Mouse (Mus musculus): ENCODE data around the gene Lct. TPM values are rescaled to one million over a fixed set of nuclear protein-coding genes. Genes with fewer than 3 reads are reported as not detected.

The Lct gene
- polyA plus RNA-seq, 1 experiment: not detected

GRCm38 (mm10) chr1:128235181-128235580, 92.9 kb downstream of the Lct start:
- Histone ChIP-seq H3K4me3 (ENCODE audit: insufficient read depth, low read depth, low read length) (no peak overlapping the region), H3K27ac (ENCODE audit: insufficient read depth, low read depth, low read length) (no peak overlapping the region), H3K4me1 (ENCODE audit: control insufficient read depth, insufficient read depth, low read length) (no peaks in the 10 kb centered on the region)
- 94% methylated on average over 4 of the region's 4 CpGs for WGBS
- TF ChIP-seq CTCF (IDR thresholded peaks at IDR 0.05; ENCODE audit: insufficient read depth, low read depth, low read length) (no peak), POLR2A (IDR thresholded peaks at IDR 0.05; ENCODE audit: insufficient read depth, low read depth, low read length) (no peak)

Other genes with a start within 250 kb of the Lct start
- gene Zranb3, start 225.3 kb downstream of the Lct start, polyA plus RNA-seq (2012; ENCODE audit: insufficient read depth, insufficient read length, low replicate concordance, missing spikeins): not detected in 2 replicates
- 228 and 834 TPM in 2 replicates for gene R3hdm1, start 225.0 kb downstream of the Lct start, polyA plus RNA-seq (2012; ENCODE audit: insufficient read depth, insufficient read length, low replicate concordance, missing spikeins)
- gene Ubxn4, start 84.4 kb downstream of the Lct start, polyA plus RNA-seq (2012; ENCODE audit: insufficient read depth, insufficient read length, low replicate concordance, missing spikeins): 150 TPM in 1 of 2 replicates, not detected in the other
- gene Mcm6, start 31.3 kb upstream of the Lct start, polyA plus RNA-seq (2012; ENCODE audit: insufficient read depth, insufficient read length, low replicate concordance, missing spikeins): not detected in 2 replicates
- gene Dars, start 89.0 kb upstream of the Lct start, polyA plus RNA-seq (2012; ENCODE audit: insufficient read depth, insufficient read length, low replicate concordance, missing spikeins): not detected in 2 replicates

Data from olfactory bulb, adult 2 months (tissue).